ENCODE assay signal across 8 mouse cellular contexts in the genomic region with DNA sequence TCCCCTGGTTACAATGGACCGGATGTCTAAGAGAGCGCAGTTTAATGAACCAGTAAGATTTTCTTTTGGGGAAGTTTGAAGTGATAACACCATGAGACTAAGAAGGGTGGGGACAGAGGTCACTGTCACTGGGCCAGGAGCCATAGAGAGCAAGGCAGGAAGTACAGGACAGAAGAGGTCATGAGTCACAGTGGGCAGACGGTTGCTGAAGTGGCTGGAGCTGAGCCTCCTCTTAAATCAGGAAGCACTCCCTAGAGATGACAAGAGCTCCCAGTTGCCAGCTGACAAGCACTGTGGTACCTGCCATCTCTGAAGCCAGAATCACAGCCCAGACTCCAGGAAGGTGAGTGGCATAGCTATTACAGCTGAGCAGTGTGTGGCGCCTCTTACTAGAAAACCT.
DNase-seq lines count a peak whose midpoint lies in the region; ATAC-seq lines count a peak whose summit lies in the region.

No protein-coding gene starts in this region.

- H3K27me3 ChIP-seq in hindbrain, embryonic 12.5 days: no peaks in the 10 kb centered on the region
- no peaks in the 10 kb centered on the region for H3K27me3 ChIP-seq in hindbrain, embryonic 13.5 days
- no peaks in the 10 kb centered on the region for H3K27me3 ChIP-seq in forebrain, embryonic 15.5 days
- no peaks in the 10 kb centered on the region for H3K27me3 ChIP-seq in forebrain, embryonic 13.5 days

- WGBS in hindbrain, embryonic 12.5 days: 75% methylated on average over 4 of the region's 4 CpGs
- 66% methylated on average over 4 of the region's 4 CpGs for WGBS in hindbrain, embryonic 13.5 days
- WGBS in forebrain, embryonic 15.5 days: 83% methylated on average over 4 of the region's 4 CpGs
- 83% methylated on average over 4 of the region's 4 CpGs for WGBS in forebrain, embryonic 13.5 days

- no peak overlapping the region for H3K4me3 ChIP-seq in hindbrain, embryonic 12.5 days
- no peak overlapping the region for H3K4me3 ChIP-seq in hindbrain, embryonic 13.5 days
- H3K4me3 ChIP-seq in forebrain, embryonic 15.5 days: no peak overlapping the region
- no peak overlapping the region for H3K4me3 ChIP-seq in forebrain, embryonic 13.5 days

- H3K9me3 ChIP-seq in hindbrain, embryonic 12.5 days (replicated peaks): no peaks in the 10 kb centered on the region
- H3K9me3 ChIP-seq in hindbrain, embryonic 13.5 days: no peaks in the 10 kb centered on the region
- H3K9me3 ChIP-seq in forebrain, embryonic 15.5 days: no peaks in the 10 kb centered on the region
- H3K9me3 ChIP-seq in forebrain, embryonic 13.5 days (replicated peaks): no peaks in the 10 kb centered on the region

- no peak overlapping the region for H3K9ac ChIP-seq in hindbrain, embryonic 12.5 days
- H3K9ac ChIP-seq in hindbrain, embryonic 13.5 days: no peak overlapping the region
- H3K9ac ChIP-seq in forebrain, embryonic 15.5 days (replicated peaks): no peak overlapping the region
- H3K9ac ChIP-seq in forebrain, embryonic 13.5 days: no peak overlapping the region

- 0 out of 2 replicates have a peak overlapping the region, but pooled peaks have one; percentile 7 for H3K27ac ChIP-seq in hindbrain, embryonic 12.5 days
- H3K27ac ChIP-seq in hindbrain, embryonic 13.5 days: no peak overlapping the region
- H3K27ac ChIP-seq in forebrain, embryonic 15.5 days (replicated peaks): no peak overlapping the region
- H3K27ac ChIP-seq in forebrain, embryonic 13.5 days: no peak overlapping the region

- no peak overlapping the region for H3K4me2 ChIP-seq in hindbrain, embryonic 12.5 days (replicated peaks)
- H3K4me2 ChIP-seq in hindbrain, embryonic 13.5 days: no peak overlapping the region
- no peak overlapping the region for H3K4me2 ChIP-seq in forebrain, embryonic 15.5 days (replicated peaks)
- H3K4me2 ChIP-seq in forebrain, embryonic 13.5 days: no peak overlapping the region

- H3K4me1 ChIP-seq in hindbrain, embryonic 12.5 days: peaks cover 42% of the 10 kb centered on the region
- H3K4me1 ChIP-seq in hindbrain, embryonic 13.5 days (replicated peaks): peaks cover 57% of the 10 kb centered on the region
- H3K4me1 ChIP-seq in forebrain, embryonic 15.5 days: peaks cover 32% of the 10 kb centered on the region
- peaks cover 33% of the 10 kb centered on the region for H3K4me1 ChIP-seq in forebrain, embryonic 13.5 days

- ATAC-seq in hindbrain, embryonic 12.5 days (ENCODE audit: low FRiP score): no peak
- no peak for ATAC-seq in hindbrain, embryonic 13.5 days (ENCODE audit: low FRiP score)
- ATAC-seq in megakaryocyte, adult 5-6 weeks (ENCODE audit: poor library complexity, severe bottlenecking): peak; percentile 98
- no peak for ATAC-seq in forebrain, embryonic 15.5 days (replicated peaks)
- no peak for ATAC-seq in forebrain, embryonic 13.5 days

- 0 out of 2 replicates have a peak, but pooled peaks cover under 1% of the 10 kb centered on the region for H3K36me3 ChIP-seq in hindbrain, embryonic 12.5 days
- H3K36me3 ChIP-seq in hindbrain, embryonic 13.5 days: no peaks in the 10 kb centered on the region
- H3K36me3 ChIP-seq in forebrain, embryonic 15.5 days: no peaks in the 10 kb centered on the region
- 0 out of 2 replicates have a peak, but pooled peaks cover under 1% of the 10 kb centered on the region for H3K36me3 ChIP-seq in forebrain, embryonic 13.5 days (ENCODE audit: poor library complexity, severe bottlenecking)

- DNase-seq in gastrocnemius, adult 8-10 months (ENCODE audit: low spot score in 2 of 2): peak; percentile 19 to 37
- peak; percentile 4 for DNase-seq in kidney, adult 9 months
- DNase-seq in layer of hippocampus, postnatal 10 days (ENCODE audit: low spot score in 2 of 2): no peak

Comparison
In these comparisons a context has a peak if more than half of its experiments do, and no peak if none do; other contexts are left out.
1. DNase-seq: peak in gastrocnemius, adult 8-10 months (2 of 2) and kidney, adult 9 months (single experiment); none in layer of hippocampus, postnatal 10 days (0 of 2).